In genomic region chr17:83271509-83271908, GRCm38 (mm10) we compare ENCODE assay signal across 8 mouse cellular contexts. TPM values are rescaled to one million over a fixed set of nuclear protein-coding genes. Genes with fewer than 3 reads are reported as not detected.
DNase-seq lines count a peak whose midpoint lies in the region; ATAC-seq and TF ChIP-seq lines count a peak whose summit lies in the region.

No protein-coding gene starts in this region.

- no peak for ATAC-seq in midbrain, embryonic 11.5 days (ENCODE audit: low FRiP score)
- no peak for ATAC-seq in midbrain, embryonic 15.5 days (replicated peaks)
- no peak for ATAC-seq in granulocyte monocyte progenitor cell, adult 5-6 weeks (replicated peaks; ENCODE audit: poor library complexity, severe bottlenecking)

- H3K27me3 ChIP-seq in midbrain, embryonic 11.5 days (ENCODE audit: control insufficient read depth, insufficient read depth, low read length): peaks cover 15% of the 10 kb centered on the region
- no peaks in the 10 kb centered on the region; the same call in 1 of the 2 replicates for H3K27me3 ChIP-seq in midbrain, embryonic 15.5 days (replicated peaks)
- H3K27me3 ChIP-seq in small intestine, adult 2 months (ENCODE audit: control insufficient read depth, insufficient read depth, low read length): no peaks in the 10 kb centered on the region

- no peak for TF ChIP-seq POLR2A in small intestine, adult 2 months (IDR thresholded peaks at IDR 0.05; ENCODE audit: low read depth, low read length)

- H3K9me3 ChIP-seq in midbrain, embryonic 11.5 days (ENCODE audit: control insufficient read depth, low read length): no peaks in the 10 kb centered on the region
- H3K9me3 ChIP-seq in midbrain, embryonic 15.5 days: no peaks in the 10 kb centered on the region

- TF ChIP-seq CTCF in small intestine, adult 2 months (IDR thresholded peaks at IDR 0.05; ENCODE audit: extremely low read depth, insufficient read length, insufficient replicate concordance, low read depth, low read length): peak; percentile 56; the same call in 1 of the 2 replicates

- no peaks in the 10 kb centered on the region for H3K36me3 ChIP-seq in midbrain, embryonic 11.5 days (ENCODE audit: control insufficient read depth, insufficient read depth, low read length)
- H3K36me3 ChIP-seq in midbrain, embryonic 15.5 days (replicated peaks): no peaks in the 10 kb centered on the region
- no peaks in the 10 kb centered on the region for H3K36me3 ChIP-seq in small intestine, adult 2 months (ENCODE audit: control insufficient read depth, insufficient read depth, low read length)

- H3K4me2 ChIP-seq in midbrain, embryonic 11.5 days: no peak overlapping the region
- H3K4me2 ChIP-seq in midbrain, embryonic 15.5 days: no peak overlapping the region

- H3K9ac ChIP-seq in midbrain, embryonic 11.5 days (ENCODE audit: low read length): no peak overlapping the region
- H3K9ac ChIP-seq in midbrain, embryonic 15.5 days: no peak overlapping the region

- peak; percentile 96 for DNase-seq in midbrain, embryonic 11.5 days (ENCODE audit: low spot score, missing footprints)
- DNase-seq in brain, adult 2 months (ENCODE audit: low read depth, low spot score): peak; percentile 82
- peak; percentile 82 for DNase-seq in forelimb bud, embryonic 11.5 days (ENCODE audit: low read depth, low spot score)
- DNase-seq in layer of hippocampus, adult 18-20 months (ENCODE audit: low spot score in 2 of 2): peak; percentile 63 to 80
- peak; percentile 88 for DNase-seq in lung, postnatal 36 days

- H3K27ac ChIP-seq in midbrain, embryonic 11.5 days (ENCODE audit: low read depth, low read length): no peak overlapping the region
- H3K27ac ChIP-seq in midbrain, embryonic 15.5 days: no peak overlapping the region
- H3K27ac ChIP-seq in small intestine, adult 2 months (ENCODE audit: insufficient read depth, low read depth, low read length): no peak overlapping the region

- H3K4me3 ChIP-seq in midbrain, embryonic 11.5 days (ENCODE audit: low read depth, low read length): no peak overlapping the region
- no peak overlapping the region for H3K4me3 ChIP-seq in midbrain, embryonic 15.5 days
- no peak overlapping the region for H3K4me3 ChIP-seq in small intestine, adult 2 months (ENCODE audit: low read depth, low read length)

- 2% methylated on average over 3 of the region's 3 CpGs for WGBS in midbrain, embryonic 11.5 days
- 2% methylated on average over 3 of the region's 3 CpGs for WGBS in midbrain, embryonic 15.5 days
- WGBS in small intestine, adult 2 months: 1% methylated on average over 3 of the region's 3 CpGs

- H3K4me1 ChIP-seq in midbrain, embryonic 11.5 days (ENCODE audit: control insufficient read depth, insufficient read depth, low read length): peaks cover 3% of the 10 kb centered on the region
- peaks cover 14% of the 10 kb centered on the region for H3K4me1 ChIP-seq in midbrain, embryonic 15.5 days
- peaks cover 14% of the 10 kb centered on the region for H3K4me1 ChIP-seq in small intestine, adult 2 months (ENCODE audit: control insufficient read depth, insufficient read depth, insufficient read length, low read length)

RNA-seq across cellular contexts. Expression of gene Pkdcc, which starts 56.4 kb away (rescaled TPM):
- polyA plus RNA-seq in midbrain, embryonic 11.5 days (2014; fragmentation: Nextera tagmentation; extraction: Ambion mirVana): 5.0 and 5.5 TPM in 2 replicates
- 4.3 and 5.5 TPM in 2 replicates for polyA plus RNA-seq in midbrain, embryonic 15.5 days (2015; fragmentation: Nextera tagmentation; extraction: Ambion mirVana)
- total RNA-seq in layer of hippocampus, adult 18-20 months (2021): 10 to 100 TPM; 15.6 to 18.3 TPM
- polyA plus RNA-seq in small intestine, adult 2 months (2012; rRNA removed): 46.1 and 59.1 TPM in 2 replicates
- 0.34 TPM in 1 of 2 replicates, not detected in the other for total RNA-seq in granulocyte monocyte progenitor cell, adult 5-6 weeks (2014; fragmentation: Nextera tagmentation)
- 1.8 TPM in 1 of 2 replicates, not detected in the other for total RNA-seq in granulocyte monocyte progenitor cell, adult 5-6 weeks (2017)
